Mouse (Mus musculus) 416B (cell line): ENCODE results near the gene Nod1.
A peak's percentile ranks its signal among the peaks of the same experiment; 100 is the strongest.
"Not testable (repeated sequence)": the region's sequence is repeated elsewhere in the genome, so short reads cannot be mapped to it uniquely, and the experiment has no call there.

ENCODE experiments used
- DNase-seq: peaks from one replicate; pipeline ENCODE4 v3.0.0; 2011; ENCODE audit warnings: low read depth

Nod1 gene

GRCm38 (mm10) chr6:54979426-54979825 lies 7.0 kb upstream of the Nod1 start:
- DNase-seq = no peak

DNA sequence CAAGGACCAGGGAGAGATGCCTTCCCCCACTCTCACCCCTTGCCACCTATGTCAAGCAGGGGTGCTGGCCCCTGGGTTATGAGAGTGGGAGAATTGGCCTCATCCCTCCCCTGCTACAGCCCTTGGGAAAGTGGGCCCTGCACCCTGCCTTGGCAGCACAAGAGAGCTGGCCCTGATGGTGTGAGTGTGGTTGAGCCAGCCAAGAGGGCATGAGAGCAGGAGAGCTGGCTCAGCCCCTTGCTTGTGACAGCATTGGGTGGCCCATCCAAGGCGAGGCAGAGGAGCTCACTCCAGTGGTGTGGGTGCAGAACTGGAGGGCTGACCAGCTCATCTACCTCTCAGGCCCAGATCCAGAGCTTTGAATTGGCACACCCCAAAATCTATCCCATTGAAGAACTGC lies 3.2 kb upstream of the Nod1 start:
- DNase-seq = no peak

DNA sequence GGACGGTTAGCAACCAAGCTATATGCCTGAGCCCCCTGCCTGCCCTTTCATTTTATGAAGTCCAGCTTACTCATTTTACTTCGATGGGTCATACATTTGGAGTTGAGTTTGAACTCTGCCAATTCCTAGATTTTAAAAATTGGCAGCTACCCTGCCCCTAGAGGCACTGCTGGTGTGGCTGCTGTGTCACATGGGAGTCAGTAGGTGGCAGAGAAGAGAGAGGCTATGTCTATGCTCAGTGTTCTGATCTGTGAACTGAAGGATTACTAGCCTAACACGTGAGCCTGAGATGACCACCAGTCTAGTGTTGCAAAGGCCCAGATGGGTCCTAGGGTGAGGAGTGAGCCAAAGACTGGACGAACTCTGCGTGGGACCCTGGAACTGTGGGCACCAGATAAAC lies 2.1 kb upstream of the Nod1 start:
- DNase-seq = peak; percentile 74

DNA sequence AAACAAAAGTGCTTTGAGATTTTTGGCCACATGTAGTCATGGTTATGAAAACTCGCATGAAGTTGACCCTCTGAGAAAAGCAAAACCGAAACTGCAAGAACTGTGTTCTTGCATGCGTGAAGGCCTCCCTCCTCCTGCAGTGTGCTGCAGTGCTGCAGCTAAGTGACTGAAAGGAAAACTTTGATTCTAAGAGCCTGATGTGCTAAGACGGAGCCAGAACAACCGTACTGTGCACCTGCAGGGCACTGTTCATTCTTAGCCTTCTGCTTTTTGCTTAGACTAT lies 458 bp upstream of the Nod1 start:
- DNase-seq = peak; percentile 75

DNA sequence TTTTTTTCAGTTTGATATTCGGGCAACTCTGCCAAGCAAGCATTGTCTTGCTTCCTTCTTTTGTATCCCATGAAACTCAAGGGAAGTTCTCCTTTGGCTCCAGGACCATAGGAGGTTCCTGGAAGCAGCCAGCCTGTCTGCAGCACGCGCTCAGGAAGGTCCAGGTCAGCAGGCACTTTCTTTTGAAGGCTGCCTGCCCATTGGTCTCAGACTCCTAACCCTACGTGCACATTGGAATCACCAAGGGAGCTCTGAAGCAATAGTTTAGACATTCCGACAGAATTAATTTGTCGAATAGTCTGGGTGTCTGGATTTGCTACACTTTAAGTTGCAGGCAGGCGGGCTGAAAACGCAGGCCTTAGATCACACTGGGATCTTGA lies 691 bp downstream of the Nod1 start:
- no peak for DNase-seq

- no peak for DNase-seq
Observed at GRCm38 (mm10) chr6:54970506-54970905, 1.9 kb downstream of the Nod1 start.

DNA sequence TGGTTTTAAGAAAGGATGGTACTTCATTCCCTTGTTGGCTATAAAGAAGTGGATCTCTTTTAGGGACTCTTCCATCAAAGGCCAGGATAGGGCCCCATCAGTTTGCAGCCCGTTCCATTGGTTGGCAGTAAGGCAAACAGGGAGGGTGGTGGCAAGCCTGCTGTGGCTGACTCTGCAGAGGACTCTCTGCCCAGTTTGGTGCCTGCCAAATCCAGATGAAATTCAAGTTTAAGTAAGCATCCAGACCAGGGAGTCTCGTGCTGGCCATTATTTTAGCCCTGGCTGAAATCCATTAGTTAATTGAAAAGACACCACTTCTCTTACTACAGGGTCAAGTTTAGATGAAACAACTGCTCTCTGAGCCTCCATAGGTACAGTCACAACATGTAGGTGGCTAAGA lies 2.6 kb downstream of the Nod1 start:
- no peak for DNase-seq

GRCm38 (mm10) chr6:54967591-54967990 lies 4.8 kb downstream of the Nod1 start:
- no peak for DNase-seq

DNA sequence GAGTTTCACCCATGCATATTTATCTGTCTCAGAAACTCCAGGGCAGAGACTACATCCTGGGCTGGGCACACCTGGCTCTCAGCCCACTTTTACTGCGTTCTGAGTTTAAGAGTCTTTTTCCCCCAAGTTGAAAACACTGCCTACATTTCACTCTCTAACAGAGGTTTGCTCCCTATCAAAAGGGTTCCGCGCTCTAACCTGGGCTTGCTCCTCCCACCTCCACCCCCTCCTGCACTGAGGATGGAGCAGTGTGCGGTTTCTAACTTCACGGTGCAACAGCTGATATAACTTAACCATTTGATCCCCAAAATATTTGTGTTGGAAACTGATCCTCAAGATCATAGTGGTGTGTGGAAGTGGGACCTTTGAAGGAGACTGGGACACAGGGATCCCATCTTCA lies 7.2 kb downstream of the Nod1 start:
- no peak for DNase-seq

- no peak for DNase-seq
Observed at GRCm38 (mm10) chr6:54964755-54965154, 7.7 kb downstream of the Nod1 start.

DNA sequence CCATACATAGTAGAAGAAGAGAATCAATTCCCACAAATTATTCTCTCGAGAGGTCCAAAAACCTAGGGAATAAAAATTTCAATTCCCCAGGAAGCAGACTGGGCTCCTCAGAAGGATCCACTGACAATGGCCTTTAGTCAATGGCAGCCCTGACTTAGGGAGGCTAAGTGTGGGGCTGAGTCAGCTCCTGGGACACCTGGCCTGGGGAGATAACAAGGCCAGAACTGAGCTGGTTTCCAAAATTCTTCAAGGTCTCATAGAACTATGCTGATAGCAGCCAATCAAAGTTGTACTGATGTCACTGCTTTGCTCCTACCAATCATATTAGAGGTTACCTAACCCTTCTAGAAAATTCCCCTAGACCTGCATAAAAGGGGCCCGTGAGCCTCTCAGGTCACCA lies 8.8 kb downstream of the Nod1 start:
- DNase-seq = no peak

GRCm38 (mm10) chr6:54957655-54958054 lies 14.8 kb downstream of the Nod1 start:
- DNase-seq = no peak

DNA sequence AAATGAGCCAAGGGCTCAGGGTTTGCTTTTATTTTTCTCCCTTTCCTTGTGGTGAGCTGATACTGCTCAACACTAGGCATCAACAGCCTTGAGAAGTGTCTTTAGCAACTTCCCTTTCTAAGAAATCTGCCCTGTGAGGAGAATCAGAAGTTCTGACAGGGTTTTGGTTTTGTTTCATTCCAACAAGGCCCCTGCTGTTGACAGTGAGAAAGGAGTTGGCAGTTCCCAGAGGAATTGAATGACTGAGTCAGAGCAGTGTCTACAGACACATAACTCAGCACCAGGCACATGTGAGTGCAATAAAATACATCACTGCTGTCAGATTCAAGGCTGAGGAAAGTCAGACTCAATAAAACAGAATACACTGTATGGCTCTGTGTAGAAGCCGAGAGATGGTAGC lies 16.0 kb downstream of the Nod1 start:
- DNase-seq = peak; percentile 55

DNA sequence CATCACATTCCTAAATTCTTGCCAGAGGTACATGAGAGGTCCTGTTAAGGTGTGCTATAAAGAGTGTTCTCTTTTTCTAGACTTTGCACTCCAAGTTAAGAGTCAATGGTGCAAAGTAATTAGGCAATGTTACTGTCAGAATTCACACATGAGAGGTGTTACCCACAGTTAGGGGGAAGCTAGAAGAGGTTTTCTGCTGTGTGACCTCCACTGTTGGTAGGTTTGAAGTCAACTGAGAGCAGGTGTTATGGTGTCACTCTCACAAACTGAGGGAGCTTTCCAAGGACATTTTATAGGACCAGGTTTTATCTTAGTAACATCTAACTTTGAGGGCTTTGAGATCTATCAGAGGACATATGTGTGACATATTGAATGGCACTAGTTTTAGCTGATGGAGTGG lies 16.5 kb downstream of the Nod1 start:
- DNase-seq = no peak

DNA sequence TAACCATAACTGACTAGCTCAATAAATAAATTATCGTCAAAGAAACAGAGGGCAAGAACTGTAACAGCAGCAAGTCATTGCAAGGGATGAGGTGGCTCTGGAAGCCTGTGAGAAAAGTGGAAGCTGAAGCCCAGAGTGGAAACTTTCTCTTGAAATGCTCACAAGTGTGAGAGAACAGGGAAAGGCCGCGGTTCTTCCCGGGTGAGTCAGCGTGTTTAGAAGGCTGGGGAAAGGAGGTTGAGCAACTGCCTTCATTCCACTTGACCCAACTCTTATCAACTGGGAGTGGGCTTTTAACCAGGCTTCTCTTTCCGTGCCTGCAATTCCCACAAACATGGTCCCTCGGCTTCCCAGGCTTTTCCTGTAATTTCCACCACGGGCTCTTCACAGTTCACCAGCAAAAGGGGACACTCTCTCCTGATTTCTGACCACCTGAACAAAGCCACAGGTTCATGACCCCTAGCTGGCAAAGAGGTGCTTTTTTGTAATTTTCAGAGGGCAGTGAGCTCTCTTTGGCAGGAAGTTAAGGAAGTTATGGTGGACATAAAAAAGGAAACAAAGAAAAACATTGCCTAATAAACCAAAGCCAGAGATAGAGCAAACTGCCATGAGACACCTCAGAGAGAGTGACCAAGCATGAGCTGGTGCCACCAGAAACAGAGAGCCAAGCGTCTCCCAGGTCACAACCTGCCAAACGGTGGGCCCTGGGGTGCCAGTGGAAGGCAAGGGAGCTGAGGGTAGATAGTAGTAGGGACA lies 17.6 kb downstream of the Nod1 start:
- DNase-seq = peak; percentile 87

GRCm38 (mm10) chr6:54953399-54953798 lies 19.0 kb downstream of the Nod1 start:
- DNase-seq = not testable (repeated sequence)

GRCm38 (mm10) chr6:54952542-54952941 lies 19.9 kb downstream of the Nod1 start:
- no peak for DNase-seq

DNA sequence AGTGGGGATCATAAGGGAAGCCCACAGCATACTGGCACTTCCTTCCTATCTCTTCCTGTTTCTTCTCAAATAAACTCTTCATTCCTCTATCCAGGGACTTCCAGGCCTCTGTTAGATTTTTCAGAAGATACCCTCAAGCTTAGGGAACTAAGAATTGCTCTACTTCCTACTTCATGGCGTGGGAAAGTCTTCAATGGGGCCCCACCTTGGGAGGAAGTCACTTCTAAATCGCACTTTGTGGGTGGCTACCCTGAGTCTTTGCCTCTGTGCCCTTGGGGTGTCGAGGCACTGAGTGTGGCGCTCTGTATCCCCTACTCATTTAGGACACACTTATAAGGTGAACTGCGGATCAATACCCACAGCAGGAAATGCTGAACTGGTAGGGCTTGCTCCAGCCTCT lies 23.7 kb downstream of the Nod1 start:
- no peak for DNase-seq

GRCm38 (mm10) chr6:54946241-54946953 lies 26.0 kb downstream of the Nod1 start:
- no peak for DNase-seq

- DNase-seq = no peak
Observed at GRCm38 (mm10) chr6:54944551-54944950, 27.9 kb downstream of the Nod1 start.

DNA sequence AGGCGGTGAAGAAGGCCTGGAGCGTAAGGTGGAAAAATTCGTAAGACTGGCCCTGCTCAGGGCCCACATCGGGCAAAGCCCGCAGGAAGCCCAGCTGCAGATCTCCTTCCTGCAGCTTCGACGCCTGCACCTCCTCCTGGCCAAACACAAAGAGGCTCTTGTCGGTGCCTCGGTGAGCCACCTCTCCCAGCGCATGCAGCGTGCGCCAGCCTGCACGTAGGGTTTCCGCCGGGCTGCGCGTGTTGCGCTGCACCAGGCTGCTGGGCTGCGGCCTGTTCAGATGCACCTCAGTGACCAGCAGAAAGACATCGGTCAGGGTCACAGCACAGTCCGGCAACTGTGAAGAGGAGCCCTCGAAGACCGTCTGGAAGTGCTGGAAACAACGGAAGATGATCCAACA lies 28.7 kb downstream of the Nod1 start:
- no peak for DNase-seq

- DNase-seq = no peak
Observed at GRCm38 (mm10) chr6:54943292-54943691, 29.1 kb downstream of the Nod1 start.

- no peak for DNase-seq
Observed at GRCm38 (mm10) chr6:54941149-54941548, 31.3 kb downstream of the Nod1 start.

GRCm38 (mm10) chr6:54940126-54940525 lies 32.3 kb downstream of the Nod1 start:
- no peak for DNase-seq
